2 mouse cellular contexts compared by ENCODE assay signal in the genomic region with DNA sequence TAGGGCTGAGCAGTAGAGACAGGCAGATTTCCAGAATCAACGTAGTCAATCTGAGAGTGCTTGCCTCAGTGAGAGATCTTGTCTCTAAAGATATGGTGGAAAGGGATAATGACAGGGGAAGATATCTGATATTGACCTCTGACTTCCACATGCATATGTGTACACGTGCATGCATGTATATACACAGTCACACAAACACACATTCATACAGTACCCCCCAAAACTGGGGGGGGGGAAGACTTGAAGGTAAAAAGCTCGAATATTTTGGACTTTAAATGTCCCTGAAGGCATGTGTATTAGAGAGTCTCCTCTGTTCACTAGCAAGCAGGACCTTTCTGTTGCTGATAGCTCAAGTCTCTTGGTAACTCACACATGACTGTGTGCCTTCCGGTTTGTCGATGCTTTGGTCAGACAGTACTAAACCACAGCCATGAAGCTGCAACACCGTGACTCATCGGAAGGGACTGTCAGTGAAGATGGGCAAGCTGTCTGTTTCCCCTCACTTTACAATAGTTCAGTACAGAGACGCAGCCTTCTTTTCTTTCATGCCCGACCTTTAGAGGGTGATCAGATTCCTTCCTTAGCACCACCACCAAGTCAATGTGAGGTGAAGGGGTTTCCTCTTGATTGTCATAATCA.
A peak's percentile ranks its signal among the peaks of the same experiment; 100 is the strongest.
TF ChIP-seq lines count a peak whose summit lies in the region.

No protein-coding gene starts in this region.

TF ChIP-seq in CH12.LX, 34 proteins besides CTCF, POLR2A, EP300 and RAD21:
- TF ChIP-seq ETS1 (conservative IDR thresholded peaks at IDR 0.05; ENCODE audit: low read depth, low read length): peak; percentile 49; the same call in 1 of the 2 replicates
- 0 out of 2 replicates have a peak, but pooled peaks have one; percentile 19 for TF ChIP-seq TCF12 (IDR thresholded peaks at IDR 0.05; ENCODE audit: low read depth, low read length)
- TF ChIP-seq MAX (IDR thresholded peaks at IDR 0.05; ENCODE audit: low read length): peak; percentile 63; the same call in 1 of the 2 replicates
- 0 out of 2 replicates have a peak, but pooled peaks have one; percentile 34 for TF ChIP-seq TBP (conservative IDR thresholded peaks at IDR 0.05; ENCODE audit: low read depth, low read length)
- 0 out of 2 replicates have a peak, but pooled peaks have one; percentile 27 for TF ChIP-seq JUND (conservative IDR thresholded peaks at IDR 0.05; ENCODE audit: low read depth, low read length)
- TF ChIP-seq MEF2A (IDR thresholded peaks at IDR 0.05; ENCODE audit: borderline replicate concordance, low read depth, low read length): no peak
- TF ChIP-seq BHLHE40 (IDR thresholded peaks at IDR 0.05; ENCODE audit: low read depth, low read length): peak; percentile 49
- TF ChIP-seq ZKSCAN1 (IDR thresholded peaks at IDR 0.05; ENCODE audit: borderline replicate concordance, low read depth, low read length): no peak
- 0 out of 2 replicates have a peak, but pooled peaks have one; percentile 9 for TF ChIP-seq IRF4 (IDR thresholded peaks at IDR 0.05; ENCODE audit: low read depth, low read length)
- no peak for TF ChIP-seq MAZ (IDR thresholded peaks at IDR 0.05; ENCODE audit: low read depth, low read length)
- peak; percentile 66 for TF ChIP-seq ELF1 (IDR thresholded peaks at IDR 0.05; ENCODE audit: low read depth, low read length)
- 0 out of 2 replicates have a peak, but pooled peaks have one; percentile 25 for TF ChIP-seq SIN3A (IDR thresholded peaks at IDR 0.05; ENCODE audit: low read length)

TF ChIP-seq in myocyte, 11 proteins besides CTCF, POLR2A, EP300 and RAD21:
- no peak for TF ChIP-seq POLR2AphosphoS2 (IDR thresholded peaks at IDR 0.05; ENCODE audit: insufficient read length, low read depth)
- TF ChIP-seq MAX (IDR thresholded peaks at IDR 0.05; ENCODE audit: low read depth): no peak
- peak; percentile 37 for TF ChIP-seq USF1 (IDR thresholded peaks at IDR 0.05; ENCODE audit: low read depth)
- TF ChIP-seq CEBPB (IDR thresholded peaks at IDR 0.05; ENCODE audit: insufficient read depth, poor library complexity, severe bottlenecking): peak; percentile 45; the same call in 1 of the 2 replicates
